Mouse (Mus musculus) kidney, adult 11 months (tissue): ENCODE results near the gene Cps1.

Experiments used
- DNase-seq: peaks from one replicate; pipeline ENCODE4 v3.0.0; 2022

The Cps1 gene

GRCm38 (mm10) chr1:67235468-67236217 lies 112.8 kb downstream of the Cps1 start:
- DNase-seq, result no peak

DNA sequence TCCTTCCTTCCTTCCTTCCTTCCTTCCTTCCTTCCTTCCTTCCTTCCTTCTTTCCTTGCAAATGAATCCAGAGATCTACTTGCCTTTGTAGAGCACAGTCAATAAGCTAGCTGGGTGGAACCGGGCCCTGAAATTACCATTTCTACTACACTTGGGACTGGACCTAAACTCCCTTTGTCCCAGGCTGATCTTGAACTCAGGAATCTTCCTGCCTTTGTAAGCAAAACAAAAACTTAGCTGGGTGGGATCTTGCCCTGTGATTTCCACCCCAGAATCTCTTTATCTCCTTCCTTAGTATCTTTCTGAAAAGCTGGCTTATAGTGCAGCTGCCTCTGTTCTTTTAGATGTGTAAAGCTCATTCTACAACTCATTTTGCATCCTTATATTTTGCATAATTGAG lies 115.6 kb downstream of the Cps1 start:
- DNase-seq, result no peak

- DNase-seq, result no peak
Observed at GRCm38 (mm10) chr1:67238941-67239340, 116.1 kb downstream of the Cps1 start.

- no peak for DNase-seq
Observed at GRCm38 (mm10) chr1:67265222-67265621, 142.4 kb downstream of the Cps1 start.

DNA sequence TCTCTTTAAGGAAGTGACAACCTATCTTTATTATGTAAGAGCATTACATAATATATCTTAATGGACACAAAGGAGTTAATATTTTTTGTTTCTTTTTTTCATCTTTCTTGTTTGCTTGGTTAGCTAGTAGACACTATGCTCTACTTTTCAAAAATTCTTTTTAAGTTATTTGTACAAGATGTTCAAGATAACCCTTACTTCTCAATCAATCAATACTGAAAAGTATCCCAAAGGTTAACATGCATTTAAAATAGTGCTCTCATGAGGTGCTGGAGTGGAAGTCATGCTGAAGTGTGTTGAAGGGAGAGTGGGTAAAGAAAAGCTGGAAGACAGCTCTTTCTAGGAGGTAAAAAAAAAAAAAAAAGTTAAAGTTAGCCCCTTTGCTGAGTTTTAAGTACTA lies 145.1 kb downstream of the Cps1 start:
- no peak for DNase-seq

DNA sequence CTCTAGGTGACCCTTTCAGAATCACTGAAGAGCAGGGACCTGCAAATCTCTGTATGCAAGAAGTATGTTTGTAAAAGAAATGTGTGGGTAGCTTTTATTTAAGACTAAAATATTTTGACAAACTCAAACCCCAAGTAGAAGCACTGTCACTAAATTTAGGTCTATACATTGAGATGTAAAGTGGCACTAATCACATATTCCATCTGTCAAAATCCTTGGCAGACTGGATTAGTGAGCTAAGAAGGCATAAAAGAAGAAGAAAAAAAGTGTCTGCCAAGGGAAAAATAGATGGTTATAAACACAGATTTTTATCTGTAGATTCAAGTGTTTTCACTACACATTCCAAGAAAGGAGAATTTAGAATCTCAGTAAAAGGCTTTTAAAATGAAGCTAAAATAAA lies 145.6 kb downstream of the Cps1 start:
- no peak for DNase-seq

GRCm38 (mm10) chr1:67276270-67276669 lies 153.4 kb downstream of the Cps1 start:
- no peak for DNase-seq
